Mouse (Mus musculus) heart, adult 18-20 months (tissue): ENCODE data around the gene Plpp4. TPM values are rescaled to one million over a fixed set of nuclear protein-coding genes. Genes with fewer than 3 reads are reported as not detected.
A peak's percentile ranks its signal among the peaks of the same experiment; 100 is the strongest.

ENCODE experiments used
- DNase-seq, 2 experiments: peaks; one replicate each; pipeline ENCODE4 v3.0.0; 2021 to 2022; ENCODE audit warnings: mixed read lengths in 1 of 2
- total RNA-seq, 2 experiments: library from RNA; stranded (reverse); gene quantifications; 2 replicates each; pipeline ENCODE4 v1.2.3; 2021

Gene Plpp4
- total RNA-seq, 2 experiments from 2014 or later = not detected

GRCm38 (mm10) chr7:129301622-129302021 lies 44.8 kb downstream of the Plpp4 start:
- DNase-seq = no peak

DNA sequence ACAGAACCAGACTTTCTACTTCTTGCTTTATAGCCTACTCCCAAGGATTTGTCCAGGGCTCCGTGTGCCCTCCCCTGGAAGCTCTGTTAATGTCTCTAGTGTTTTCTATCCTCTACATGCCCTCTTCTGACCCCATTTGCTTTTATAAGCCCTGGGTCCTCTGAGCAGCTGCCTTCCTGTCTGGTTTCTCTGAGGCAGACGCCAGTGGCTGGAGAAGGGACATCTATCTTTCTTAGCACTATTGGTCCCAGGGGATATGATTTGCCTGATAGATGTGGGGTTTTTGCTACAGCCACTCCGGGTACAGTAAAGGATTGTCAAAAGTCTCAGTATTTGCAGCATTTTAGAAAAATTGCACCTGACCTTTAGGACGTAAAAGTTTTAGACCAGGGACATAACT lies 46.5 kb downstream of the Plpp4 start:
- no peak for DNase-seq

DNA sequence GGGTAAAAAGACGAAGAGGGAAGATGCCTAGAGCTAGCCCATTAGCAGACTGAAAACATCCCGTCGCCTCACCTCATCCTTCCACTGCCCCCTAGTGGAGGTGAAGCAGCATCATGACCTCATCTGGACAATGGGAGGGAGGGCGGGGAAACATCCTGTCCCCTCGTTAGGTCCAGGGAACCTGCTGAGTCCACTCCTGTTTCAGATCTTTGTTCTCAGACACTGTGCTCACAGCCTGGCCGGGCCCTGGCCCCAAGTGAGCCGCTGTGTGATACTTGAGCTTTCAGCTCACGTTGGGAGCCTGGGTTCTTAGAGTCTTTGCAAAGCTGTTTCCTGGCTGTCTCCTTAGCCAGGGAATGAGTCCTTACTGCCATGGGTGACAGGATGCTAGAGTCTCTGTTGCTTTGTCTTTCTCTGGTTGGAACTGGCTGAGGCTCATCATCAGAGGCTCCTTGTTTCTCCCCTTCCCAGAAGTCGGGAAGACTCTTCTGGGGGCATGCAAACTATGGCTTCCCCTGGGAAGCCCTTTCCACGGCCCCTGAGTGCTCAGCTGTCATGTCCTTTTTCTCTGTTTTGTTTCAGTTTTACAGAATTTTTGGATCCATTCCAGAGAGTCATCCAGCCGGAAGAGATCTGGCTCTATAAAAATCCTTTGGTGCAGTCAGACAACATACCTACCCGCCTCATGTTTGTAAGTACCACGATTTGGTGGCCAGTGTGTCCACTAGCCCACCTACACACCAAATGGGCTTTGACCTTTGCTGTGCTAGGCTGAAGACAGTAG lies 50.4 kb downstream of the Plpp4 start:
- peak; percentile 21 to 23 for DNase-seq

GRCm38 (mm10) chr7:129308661-129309060 lies 51.8 kb downstream of the Plpp4 start:
- DNase-seq = peak in 1 of 2 experiments; percentile 9

GRCm38 (mm10) chr7:129312521-129312920 lies 55.7 kb downstream of the Plpp4 start:
- DNase-seq = no peak

DNA sequence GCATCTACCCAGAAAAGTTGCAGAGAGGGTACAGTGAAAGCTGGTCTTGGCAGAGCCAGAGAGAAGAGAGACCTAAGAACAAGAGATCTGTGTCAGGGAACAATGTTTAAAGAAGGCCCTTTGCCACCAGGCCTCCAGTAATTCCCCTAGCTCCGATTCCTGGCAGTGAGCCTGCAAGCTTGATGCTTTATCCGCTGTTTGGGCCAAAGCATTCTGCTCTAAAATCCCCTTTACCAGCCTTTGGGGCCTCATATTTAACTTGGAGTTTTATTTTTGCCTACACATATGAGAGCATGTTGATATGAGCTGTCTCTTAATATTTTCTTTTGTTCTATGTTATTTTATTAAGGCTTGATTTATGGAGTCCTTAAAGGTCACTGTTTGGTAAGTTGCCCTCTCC lies 57.1 kb downstream of the Plpp4 start:
- DNase-seq = no peak

GRCm38 (mm10) chr7:129340096-129340495 lies 83.3 kb downstream of the Plpp4 start:
- no peak for DNase-seq

DNA sequence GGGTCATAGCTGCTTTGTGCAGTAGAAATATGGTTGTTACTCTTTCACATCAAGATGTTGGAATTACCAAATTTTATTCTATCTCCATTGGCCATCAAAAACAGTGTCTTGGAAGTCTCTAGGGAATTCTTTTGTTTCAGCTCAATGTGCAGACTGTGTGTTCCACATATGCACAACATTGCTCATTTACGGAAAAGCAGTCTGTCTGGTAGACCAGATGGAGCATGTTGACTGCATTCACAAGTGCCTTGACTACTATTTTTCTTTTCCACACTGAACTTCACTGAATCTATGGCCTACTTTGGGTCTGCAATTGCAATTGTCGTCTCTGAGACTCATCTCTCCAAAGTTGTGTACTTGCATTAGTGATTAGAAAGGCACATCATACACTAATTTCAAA lies 98.7 kb downstream of the Plpp4 start:
- no peak for DNase-seq

- no peak for DNase-seq
Observed at GRCm38 (mm10) chr7:129375306-129375705, 118.5 kb downstream of the Plpp4 start.

DNA sequence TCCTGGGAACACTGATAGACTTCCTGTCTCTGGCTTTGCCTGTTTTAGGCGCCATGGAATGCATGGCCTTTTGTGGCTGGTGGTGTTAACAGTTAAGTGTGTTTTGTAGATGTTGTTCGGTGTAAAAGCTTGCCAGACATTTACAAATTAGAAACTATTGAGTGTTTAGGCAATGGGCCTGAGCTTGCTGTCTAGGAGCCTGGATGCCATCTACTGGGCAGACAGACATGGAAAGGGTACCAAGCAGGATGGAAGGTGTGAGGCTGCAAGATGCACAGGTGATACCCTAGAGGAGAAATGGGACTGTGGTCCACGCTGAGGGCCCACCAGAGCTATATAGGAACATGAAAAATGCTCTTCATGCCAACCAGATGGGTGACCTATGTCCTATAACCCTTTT lies 128.3 kb downstream of the Plpp4 start:
- no peak for DNase-seq

DNA sequence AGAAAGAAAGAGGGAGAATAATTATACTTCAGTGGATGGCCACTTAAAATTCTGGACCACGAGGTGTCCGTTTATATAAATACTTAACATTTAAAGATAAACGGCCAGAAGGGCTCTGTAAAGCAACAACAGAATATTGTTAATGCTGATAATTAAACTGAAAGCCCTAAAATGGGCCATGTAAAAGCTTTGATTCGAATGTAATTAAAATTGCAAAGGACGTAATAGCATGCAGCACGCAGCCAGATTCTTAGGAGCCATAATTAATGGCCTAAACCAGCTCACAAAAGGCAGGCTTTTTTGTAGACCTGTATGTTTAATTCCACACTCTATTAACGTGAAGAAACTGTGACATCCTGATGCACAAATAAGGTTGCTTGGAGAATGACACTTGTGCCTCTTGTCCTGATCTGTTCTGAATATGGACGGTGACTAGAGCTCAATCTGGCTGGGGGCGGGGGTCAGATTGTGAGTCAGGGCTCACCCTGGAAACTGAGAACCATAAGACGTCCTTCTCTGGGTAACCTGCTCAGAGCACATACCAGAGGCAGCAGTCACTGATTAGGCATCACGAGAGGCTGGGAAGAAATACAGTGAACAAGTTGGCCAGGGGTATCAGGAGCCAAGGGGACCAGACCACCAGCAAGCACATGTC lies 136.1 kb downstream of the Plpp4 start:
- DNase-seq = no peak

GRCm38 (mm10) chr7:129396561-129396960 lies 139.7 kb downstream of the Plpp4 start:
- DNase-seq = no peak

DNA sequence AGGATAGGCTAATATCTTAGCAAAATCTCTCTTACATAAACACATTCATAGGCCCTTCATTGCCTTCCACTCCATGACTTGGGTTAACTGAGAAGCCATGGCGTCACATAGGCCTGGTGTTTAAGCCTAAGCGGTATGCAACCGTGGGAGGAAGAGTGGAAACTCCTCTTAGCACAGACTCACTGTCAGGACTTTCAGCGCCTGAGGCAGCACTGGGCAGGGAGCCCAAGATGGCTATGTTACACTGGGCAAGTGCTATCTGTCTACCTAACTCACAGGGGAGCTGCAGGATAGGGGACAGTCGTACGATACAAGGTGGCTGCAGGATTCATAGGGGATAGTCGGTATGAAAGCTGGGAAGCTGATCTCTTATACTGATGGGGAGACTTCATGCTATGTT lies 142.2 kb downstream of the Plpp4 start:
- no peak for DNase-seq

DNA sequence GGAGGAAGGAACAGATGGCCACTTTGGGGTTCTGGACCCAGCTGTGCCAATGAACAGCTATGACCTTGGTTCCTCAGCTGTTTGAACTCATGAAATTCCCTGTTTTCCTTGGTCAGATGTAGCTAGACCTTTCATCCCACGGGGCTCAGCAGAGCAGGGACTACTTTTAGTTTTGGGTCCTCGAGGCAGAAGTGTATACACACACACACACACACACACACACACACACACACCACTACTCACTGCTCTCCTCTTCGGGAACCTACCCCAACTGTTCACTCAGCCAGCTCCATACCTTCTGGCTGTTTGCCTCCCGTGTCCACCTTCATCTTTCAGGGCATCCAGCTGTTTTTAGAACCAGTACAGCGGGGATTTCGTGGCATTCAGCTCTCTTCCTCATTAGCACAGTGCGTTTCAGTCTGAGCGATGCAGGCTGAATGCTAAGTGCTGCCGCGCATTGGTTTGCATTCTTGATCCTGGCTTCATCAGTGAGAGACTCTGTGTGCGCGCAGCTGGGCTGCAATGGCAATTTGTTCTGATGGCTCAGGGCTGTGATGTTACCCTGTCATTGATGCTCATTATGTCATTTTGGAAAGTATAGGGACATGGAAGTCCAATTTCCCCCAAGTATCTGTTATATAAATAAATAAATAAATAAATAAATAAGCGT lies 146.0 kb downstream of the Plpp4 start:
- no peak for DNase-seq

DNA sequence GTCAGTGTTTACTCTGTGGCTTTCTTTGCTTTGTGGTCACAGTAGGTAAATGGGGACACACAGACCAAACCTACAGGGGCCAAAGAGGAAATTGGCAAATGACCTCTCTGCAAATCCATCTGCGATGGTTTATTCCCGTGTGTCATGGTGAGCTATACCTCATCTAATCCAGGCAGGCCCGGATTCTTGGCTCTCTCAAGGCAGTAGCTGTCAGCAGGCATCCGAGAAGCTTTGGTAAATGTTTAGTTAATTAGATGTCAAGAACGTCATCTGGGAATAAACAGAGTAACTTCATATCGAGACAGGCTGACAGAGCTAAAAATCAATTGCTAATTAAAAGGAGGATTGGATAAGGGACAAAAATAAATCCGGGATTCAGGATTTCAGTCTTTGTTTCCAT lies 149.2 kb downstream of the Plpp4 start:
- no peak for DNase-seq

DNA sequence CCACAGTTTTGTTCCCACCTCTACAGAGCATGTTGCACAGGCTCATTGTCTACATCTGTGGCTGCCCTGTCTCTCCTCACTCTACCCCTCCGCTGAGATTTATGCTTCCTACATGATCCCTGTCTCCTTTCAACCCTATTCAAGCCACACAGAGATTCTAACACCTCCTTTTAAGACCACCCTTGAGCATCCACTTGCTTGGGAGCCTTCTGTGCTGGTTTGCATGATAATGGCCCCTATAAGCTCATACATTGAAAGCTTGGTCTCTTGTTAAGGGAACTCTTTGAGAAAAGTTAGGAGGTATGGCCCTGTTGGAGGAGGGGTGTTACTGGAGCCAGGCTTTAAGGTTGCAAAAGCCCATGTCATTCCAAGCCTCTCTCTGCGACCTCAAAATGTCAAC lies 155.9 kb downstream of the Plpp4 start:
- DNase-seq = no peak

GRCm38 (mm10) chr7:129415179-129415578 lies 158.3 kb downstream of the Plpp4 start:
- DNase-seq = no peak

DNA sequence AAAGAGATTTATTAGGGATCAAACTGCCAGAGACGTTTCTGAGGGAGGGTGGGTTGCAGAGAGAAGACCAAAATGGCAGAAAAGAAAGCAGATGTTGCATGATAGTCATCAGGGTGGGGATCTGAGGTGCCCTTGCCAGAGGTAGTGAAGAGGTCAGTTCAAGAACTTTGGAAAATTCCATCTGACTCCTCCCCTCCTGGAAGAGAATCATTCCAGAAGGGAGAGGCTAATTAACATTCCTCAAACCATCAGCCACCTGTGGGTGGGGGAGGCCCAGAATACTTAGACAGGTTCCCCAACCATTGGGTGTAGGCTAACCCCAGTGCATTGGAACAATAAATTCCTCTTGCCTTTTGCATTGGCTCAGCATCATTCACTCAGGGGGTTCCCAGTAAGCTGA lies 164.3 kb downstream of the Plpp4 start:
- DNase-seq = no peak

DNA sequence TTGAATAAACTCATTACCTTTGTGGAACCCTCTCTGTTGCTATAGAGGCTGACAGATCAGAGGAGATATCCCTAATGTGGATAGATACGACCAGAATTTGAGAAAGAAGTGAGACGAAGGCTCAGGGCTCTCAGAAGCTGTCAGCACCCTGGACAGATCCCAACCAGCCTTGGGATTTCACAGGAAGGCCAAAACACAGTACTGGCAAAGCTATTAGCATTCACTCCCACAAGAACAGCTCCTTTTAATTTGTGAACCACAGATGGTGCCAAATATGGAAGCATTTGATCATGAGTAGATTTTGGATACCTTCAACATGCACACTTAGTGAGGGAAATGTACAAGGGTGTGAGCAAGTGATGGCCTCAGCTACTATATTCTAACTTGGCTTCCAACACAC lies 168.7 kb downstream of the Plpp4 start:
- peak in 1 of 2 experiments; percentile 7 for DNase-seq

- DNase-seq = no peak
Observed at GRCm38 (mm10) chr7:129428794-129429193, 172.0 kb downstream of the Plpp4 start.

- DNase-seq = no peak
Observed at GRCm38 (mm10) chr7:129429903-129430302, 173.1 kb downstream of the Plpp4 start.
